Mouse (Mus musculus): ENCODE data around the gene Arid5b.
A peak's percentile ranks its signal among the peaks of the same experiment; 100 is the strongest.
"Not testable (repeated sequence)": the region's sequence is repeated elsewhere in the genome, so short reads cannot be mapped to it uniquely, and the experiment has no call there.

The Arid5b gene

GRCm38 (mm10) chr10:68104881-68105781 lies 173.4 kb downstream of the Arid5b start:
- no peak for DNase-seq

- DNase-seq, result no peak
Observed at GRCm38 (mm10) chr10:68104481-68104880, 174.1 kb downstream of the Arid5b start.

- DNase-seq, result no peak
Observed at GRCm38 (mm10) chr10:68103988-68104387, 174.6 kb downstream of the Arid5b start.

- no peak for DNase-seq
Observed at GRCm38 (mm10) chr10:68103078-68103855, 175.3 kb downstream of the Arid5b start.

GRCm38 (mm10) chr10:68102566-68102965 lies 176.0 kb downstream of the Arid5b start:
- no peak for DNase-seq

GRCm38 (mm10) chr10:68101251-68101650 lies 177.3 kb downstream of the Arid5b start:
- DNase-seq, result no peak

GRCm38 (mm10) chr10:68100506-68100905 lies 178.0 kb downstream of the Arid5b start:
- no peak for DNase-seq

GRCm38 (mm10) chr10:68099801-68100200 lies 178.7 kb downstream of the Arid5b start:
- not testable (repeated sequence) for DNase-seq

GRCm38 (mm10) chr10:68097821-68098675 lies 180.5 kb downstream of the Arid5b start:
- no peak for DNase-seq

- no peak for DNase-seq
Observed at GRCm38 (mm10) chr10:68096395-68096794, 182.1 kb downstream of the Arid5b start.

GRCm38 (mm10) chr10:68095136-68095535 lies 183.4 kb downstream of the Arid5b start:
- no peak for DNase-seq

GRCm38 (mm10) chr10:68093496-68093895 lies 185.0 kb downstream of the Arid5b start:
- no peak for DNase-seq

- DNase-seq, result no peak
Observed at GRCm38 (mm10) chr10:68091840-68092239, 186.7 kb downstream of the Arid5b start.

- DNase-seq, result no peak
Observed at GRCm38 (mm10) chr10:68091011-68091410, 187.5 kb downstream of the Arid5b start.

GRCm38 (mm10) chr10:68090544-68090943 lies 188.0 kb downstream of the Arid5b start:
- DNase-seq, result no peak

GRCm38 (mm10) chr10:68090197-68090535 lies 188.4 kb downstream of the Arid5b start:
- DNase-seq, result no peak

GRCm38 (mm10) chr10:68089435-68090196 lies 188.9 kb downstream of the Arid5b start:
- DNase-seq, result no peak

- no peak for DNase-seq
Observed at GRCm38 (mm10) chr10:68087722-68088121, 190.8 kb downstream of the Arid5b start.

- no peak for DNase-seq
Observed at GRCm38 (mm10) chr10:68086973-68087372, 191.6 kb downstream of the Arid5b start.

- no peak for DNase-seq
Observed at GRCm38 (mm10) chr10:68085574-68085973, 193.0 kb downstream of the Arid5b start.

GRCm38 (mm10) chr10:68081712-68082111 lies 196.8 kb downstream of the Arid5b start:
- peak; percentile 26 to 66 for DNase-seq
